Mouse (Mus musculus): Measurements from ENCODE around the gene Clec4a1.

GRCm38 (mm10) chr6:122883603-122884002 is 38.0 kb upstream of the Clec4a1 start:
- TF ChIP-seq POLR2A (IDR thresholded peaks at IDR 0.05; ENCODE audit: low read depth, low read length): no peak
- TF ChIP-seq CTCF (IDR thresholded peaks at IDR 0.05; ENCODE audit: borderline replicate concordance, insufficient read depth, low read length): no peak
